Mouse (Mus musculus) neural tube, embryonic 13.5 days (tissue): ENCODE results near the gene Prtg. TPM values are rescaled to one million over a fixed set of nuclear protein-coding genes. Genes with fewer than 3 reads are reported as not detected.

Experiments used
- ATAC-seq: fragments of 200-750 bp; cut with Nextera tagmentation; 2 replicates; pipeline ENCODE4 v1.8.0; 2017; ENCODE audit warnings: low read depth, mild to moderate bottlenecking, moderate TSS enrichment, moderate library complexity
- H3K27ac ChIP-seq: fragments of 300-500 bp; sonication (generic); replicated peaks from 2 replicates; pipeline ENCODE4 v1.5.1; 2015; ENCODE audit warnings: moderate library complexity, mild to moderate bottlenecking, inconsistent platforms
- H3K27me3 ChIP-seq: fragments of 300-500 bp; sonication (generic); 2 replicates; pipeline ENCODE4 v1.6.1; 2015; ENCODE audit warnings: mild to moderate bottlenecking, inconsistent platforms
- H3K36me3 ChIP-seq: fragments of 300-500 bp; sonication (generic); 2 replicates; pipeline ENCODE4 v1.6.1; 2015; ENCODE audit warnings: mild to moderate bottlenecking, inconsistent platforms
- H3K4me1 ChIP-seq: fragments of 300-500 bp; sonication (generic); replicated peaks from 2 replicates; pipeline ENCODE4 v1.6.1; 2015; ENCODE audit warnings: inconsistent platforms
- H3K4me2 ChIP-seq: fragments of 300-500 bp; sonication (generic); 2 replicates; pipeline ENCODE4 v1.6.1; 2015; ENCODE audit warnings: inconsistent platforms, mild to moderate bottlenecking, moderate library complexity
- H3K4me3 ChIP-seq: fragments of 300-500 bp; sonication (generic); 2 replicates; pipeline ENCODE4 v1.5.1; 2015; ENCODE audit warnings: mild to moderate bottlenecking, inconsistent platforms
- H3K9ac ChIP-seq: fragments of 300-500 bp; sonication (generic); 2 replicates; pipeline ENCODE4 v1.6.1; 2015; ENCODE audit warnings: moderate library complexity, mild to moderate bottlenecking, inconsistent platforms
- H3K9me3 ChIP-seq: fragments of 300-500 bp; sonication (generic); 2 replicates; pipeline ENCODE4 v1.6.1; 2016; ENCODE audit warnings: inconsistent platforms
- WGBS: fragments of 180-500 bp; shearing (Covaris S2); methylation state at CpG from one replicate; pipeline ENCODE4 v1.1.7; 2015; 5-methylcytosine and 5-hydroxymethylcytosine counted together
- polyA plus RNA-seq: library from polyadenylated mRNA; unstranded; fragments of >200 nt; fragmentation: Nextera tagmentation; extraction: Ambion mirVana; gene quantifications from 2 replicates; pipeline ENCODE4 v1.2.1, GENCODE M21; 2015

The Prtg gene
- polyA plus RNA-seq, 1 experiment from 2014 or later = 0.52 TPM

DNA sequence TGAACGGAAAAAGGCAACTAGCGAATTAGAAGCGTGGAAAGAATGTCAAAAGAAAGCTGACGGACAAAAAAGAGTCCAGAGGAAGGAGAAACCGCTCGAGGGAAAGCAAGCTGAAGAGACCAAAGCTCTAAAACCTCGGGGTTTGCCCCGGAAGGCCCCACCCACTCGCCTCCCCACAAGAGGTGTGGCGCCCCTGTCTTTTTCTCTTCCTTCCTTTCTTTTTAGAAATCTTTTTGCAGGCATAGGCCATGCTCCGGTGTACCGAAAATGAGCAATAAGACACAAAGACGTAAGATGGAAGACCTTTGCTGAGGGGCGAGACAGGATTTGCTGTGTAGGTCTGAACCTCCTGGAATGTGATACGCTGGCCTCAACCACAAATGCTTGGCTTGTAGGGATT lies 155.3 kb downstream of the Prtg start:
- Histone ChIP-seq H3K4me3 (no peak overlapping the region), H3K4me2 (no peak overlapping the region), H3K27ac (no peak overlapping the region), H3K36me3 (no peaks in the 10 kb centered on the region), H3K9ac (no peak overlapping the region), H3K4me1 (peaks cover 11% of the 10 kb centered on the region), H3K27me3 (no peaks in the 10 kb centered on the region), H3K9me3 (no peaks in the 10 kb centered on the region)
- no peak for ATAC-seq
- 83% methylated on average over 15 of the region's 15 CpGs for WGBS

Other genes with a start within 250 kb of the Prtg start
- gene Nedd4, start 144.5 kb upstream of the Prtg start, polyA plus RNA-seq = 475 and 521 TPM in 2 replicates
- 12.4 and 13.5 TPM in 2 replicates for gene Pygo1, start 118.8 kb downstream of the Prtg start, polyA plus RNA-seq
- gene Dyx1c1, start 151.9 kb downstream of the Prtg start, polyA plus RNA-seq = 2.4 and 2.7 TPM in 2 replicates
- not detected in 2 replicates for gene Gm44503, start 152.0 kb downstream of the Prtg start, polyA plus RNA-seq
- 25.9 and 28.5 TPM in 2 replicates for gene Ccpg1os, start 178.5 kb downstream of the Prtg start, polyA plus RNA-seq
- 44.5 and 45.9 TPM in 2 replicates for gene Ccpg1, start 178.6 kb downstream of the Prtg start, polyA plus RNA-seq
- gene Pigb, start 233.5 kb downstream of the Prtg start, polyA plus RNA-seq = 11.3 and 13.3 TPM in 2 replicates
- 1.0 and 1.9 TPM in 2 replicates for gene Rab27a, start 238.0 kb downstream of the Prtg start, polyA plus RNA-seq